Mouse (Mus musculus) midbrain, embryonic 13.5 days (tissue): ENCODE measurements around the gene Tle4. TPM values are rescaled to one million over a fixed set of nuclear protein-coding genes. Genes with fewer than 3 reads are reported as not detected.
A peak's percentile ranks its signal among the peaks of the same experiment; 100 is the strongest.

Source experiments
- ATAC-seq: fragments of 200-750 bp; cut with Nextera tagmentation; 2 replicates; pipeline ENCODE4 v1.8.0; 2017; ENCODE audit warnings: mild to moderate bottlenecking, moderate TSS enrichment, moderate library complexity
- H3K27ac ChIP-seq: fragments of 300-500 bp; sonication (generic); 2 replicates; pipeline ENCODE4 v1.5.1; 2015; ENCODE audit warnings: inconsistent platforms, mild to moderate bottlenecking, moderate library complexity
- H3K27me3 ChIP-seq: fragments of 300-500 bp; sonication (generic); 2 replicates; pipeline ENCODE4 v1.6.1; 2015; ENCODE audit warnings: mild to moderate bottlenecking, inconsistent platforms
- H3K36me3 ChIP-seq: fragments of 300-500 bp; sonication (generic); 2 replicates; pipeline ENCODE4 v1.6.1; 2015; ENCODE audit warnings: mild to moderate bottlenecking, inconsistent platforms
- H3K4me1 ChIP-seq: fragments of 300-500 bp; sonication (generic); replicated peaks from 2 replicates; pipeline ENCODE4 v1.6.1; 2015; ENCODE audit warnings: inconsistent platforms
- H3K4me2 ChIP-seq: fragments of 300-500 bp; sonication (generic); replicated peaks from 2 replicates; pipeline ENCODE4 v1.6.1; 2015; ENCODE audit warnings: moderate library complexity, mild to moderate bottlenecking, inconsistent platforms
- H3K4me3 ChIP-seq: fragments of 300-500 bp; sonication (generic); replicated peaks from 2 replicates; pipeline ENCODE4 v1.5.1; 2015; ENCODE audit warnings: mild to moderate bottlenecking, inconsistent platforms
- H3K9ac ChIP-seq: fragments of 300-500 bp; sonication (generic); replicated peaks from 2 replicates; pipeline ENCODE4 v1.6.1; 2015; ENCODE audit warnings: mild to moderate bottlenecking, inconsistent platforms
- H3K9me3 ChIP-seq: fragments of 300-500 bp; sonication (generic); 2 replicates; pipeline ENCODE4 v1.6.1; 2016; ENCODE audit warnings: mild to moderate bottlenecking, inconsistent platforms
- WGBS: fragments of 180-500 bp; shearing (Covaris S2); methylation state at CpG from one replicate; pipeline ENCODE4 v1.1.7; 2015; 5-methylcytosine and 5-hydroxymethylcytosine counted together
- polyA plus RNA-seq: library from polyadenylated mRNA; unstranded; fragments of >200 nt; fragmentation: Nextera tagmentation; extraction: Ambion mirVana; gene quantifications from 2 replicates; pipeline ENCODE4 v1.2.1, GENCODE M21; 2015

Gene Tle4
- polyA plus RNA-seq, 1 experiment from 2014 or later = 36.1 TPM

DNA sequence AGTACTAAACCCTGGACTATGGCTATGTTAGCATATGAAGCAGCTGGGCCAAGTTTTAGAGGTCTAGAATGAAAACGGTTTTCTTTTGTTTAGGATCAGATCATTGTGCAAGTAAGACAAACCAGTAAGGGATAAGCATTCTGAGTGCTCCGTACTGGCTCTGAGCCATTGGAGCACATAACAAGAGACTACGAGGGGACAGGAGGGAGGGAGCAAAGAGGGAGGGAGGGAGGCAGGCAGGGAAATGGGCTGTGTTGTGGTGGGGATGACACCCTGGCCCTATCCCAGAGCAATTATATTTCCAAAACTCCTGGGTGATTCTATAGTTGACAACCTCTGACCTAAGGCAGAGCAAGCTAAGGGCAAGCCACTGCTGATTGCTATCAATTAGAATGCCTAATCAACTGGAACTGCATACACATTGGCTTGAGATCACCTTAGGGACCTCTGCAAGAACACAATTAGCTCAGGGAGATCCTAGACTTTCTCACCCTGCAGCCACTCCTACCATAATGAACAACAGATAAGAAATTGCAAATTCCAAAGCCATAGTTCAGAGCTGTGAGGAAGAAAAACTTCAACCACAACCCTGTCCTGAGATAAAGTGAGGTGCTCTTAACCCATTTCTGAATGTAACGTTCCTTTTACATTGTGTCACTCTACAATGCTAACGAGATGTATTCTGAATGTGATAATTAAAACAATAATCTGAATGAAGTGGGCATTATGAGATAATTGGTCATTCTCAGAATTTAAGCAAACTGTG is 115.9 kb downstream of the Tle4 start:
- peaks cover 48% of the 10 kb centered on the region for H3K4me1 ChIP-seq
- H3K9ac ChIP-seq = no peak overlapping the region
- no peak overlapping the region for H3K4me3 ChIP-seq
- no peak overlapping the region for H3K4me2 ChIP-seq
- H3K9me3 ChIP-seq = no peaks in the 10 kb centered on the region
- H3K36me3 ChIP-seq = no peaks in the 10 kb centered on the region
- peak; percentile 85 for ATAC-seq
- WGBS = 31% methylated on average over 5 of the region's 5 CpGs
- H3K27ac ChIP-seq = no peak overlapping the region
- 0 out of 2 replicates have a peak, but pooled peaks cover 7% of the 10 kb centered on the region for H3K27me3 ChIP-seq

DNA sequence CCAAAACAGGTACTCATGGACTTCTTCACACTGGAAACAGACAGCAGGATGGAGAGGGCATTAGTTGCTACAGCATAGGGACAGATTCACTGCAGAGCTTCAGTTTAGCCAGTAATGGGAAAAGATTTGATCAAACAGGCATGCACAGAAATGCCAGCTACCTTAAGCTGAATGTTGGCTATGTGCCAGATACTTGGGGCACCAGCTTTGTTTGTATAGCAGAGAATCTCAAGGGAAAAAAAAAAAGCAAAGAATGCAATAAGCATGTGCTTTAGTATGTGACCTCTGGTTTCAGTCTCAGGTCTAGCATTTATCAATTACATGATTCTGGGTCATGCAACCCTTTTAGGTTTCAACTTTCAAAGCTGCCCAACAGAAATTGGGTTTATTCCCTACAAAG is 118.1 kb downstream of the Tle4 start:
- H3K27ac ChIP-seq = no peak overlapping the region
- no peak overlapping the region for H3K4me3 ChIP-seq
- H3K36me3 ChIP-seq = no peaks in the 10 kb centered on the region
- no peak overlapping the region for H3K4me2 ChIP-seq
- no peak for ATAC-seq
- 0 out of 2 replicates have a peak, but pooled peaks cover 7% of the 10 kb centered on the region for H3K27me3 ChIP-seq
- H3K9me3 ChIP-seq = no peaks in the 10 kb centered on the region
- peaks cover 39% of the 10 kb centered on the region for H3K4me1 ChIP-seq
- H3K9ac ChIP-seq = no peak overlapping the region

DNA sequence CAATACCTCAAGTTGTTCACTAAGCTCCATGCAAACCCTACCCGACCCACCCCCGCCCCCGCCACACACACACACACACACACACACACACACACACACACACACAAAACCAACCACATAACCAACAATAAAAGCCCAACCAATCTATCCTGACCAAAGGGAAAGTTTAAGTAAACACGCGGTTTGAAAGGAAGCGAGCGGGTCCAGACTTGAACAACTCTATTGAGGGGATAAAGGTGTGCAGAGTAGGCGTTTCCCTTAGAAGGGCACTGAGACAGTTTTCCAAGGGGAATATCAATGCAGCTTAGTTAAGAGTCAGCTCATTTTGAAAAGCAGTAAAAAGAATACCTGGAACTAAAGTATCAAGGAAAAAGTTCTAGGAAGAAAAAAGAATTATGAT is 128.5 kb downstream of the Tle4 start:
- no peak overlapping the region for H3K4me2 ChIP-seq
- H3K9ac ChIP-seq = no peak overlapping the region
- no peaks in the 10 kb centered on the region for H3K9me3 ChIP-seq
- H3K27ac ChIP-seq = no peak overlapping the region
- no peak overlapping the region for H3K4me3 ChIP-seq
- H3K4me1 ChIP-seq = no peaks in the 10 kb centered on the region
- WGBS = 89% methylated on average over 7 of the region's 8 CpGs
- peaks cover 23% of the 10 kb centered on the region for H3K36me3 ChIP-seq
- ATAC-seq = no peak
- no peaks in the 10 kb centered on the region for H3K27me3 ChIP-seq

DNA sequence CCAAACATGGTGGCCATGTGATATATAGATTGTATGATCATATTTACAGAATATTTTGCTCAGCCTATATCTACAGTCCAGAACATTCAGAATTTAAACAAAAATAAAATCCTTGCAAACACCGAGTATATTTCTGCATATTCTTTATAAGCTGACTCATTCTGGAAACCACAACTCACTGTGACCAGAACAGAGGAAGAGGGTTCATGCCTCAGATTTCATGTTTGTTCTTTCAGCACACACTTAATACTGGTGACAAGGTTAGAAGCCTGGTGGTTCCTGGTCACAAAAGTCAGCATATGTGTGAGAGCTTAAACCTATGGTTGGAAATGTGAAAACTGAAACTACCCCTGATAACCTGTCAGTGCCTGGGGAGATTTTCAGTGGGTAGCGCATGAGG is 129.1 kb downstream of the Tle4 start:
- no peak overlapping the region for H3K4me3 ChIP-seq
- H3K9ac ChIP-seq = no peak overlapping the region
- no peaks in the 10 kb centered on the region for H3K4me1 ChIP-seq
- peaks cover 27% of the 10 kb centered on the region for H3K36me3 ChIP-seq
- no peaks in the 10 kb centered on the region for H3K9me3 ChIP-seq
- WGBS = 90% methylated on average over 2 of the region's 2 CpGs
- no peak overlapping the region for H3K4me2 ChIP-seq
- no peaks in the 10 kb centered on the region for H3K27me3 ChIP-seq
- no peak overlapping the region for H3K27ac ChIP-seq
- ATAC-seq = no peak

DNA sequence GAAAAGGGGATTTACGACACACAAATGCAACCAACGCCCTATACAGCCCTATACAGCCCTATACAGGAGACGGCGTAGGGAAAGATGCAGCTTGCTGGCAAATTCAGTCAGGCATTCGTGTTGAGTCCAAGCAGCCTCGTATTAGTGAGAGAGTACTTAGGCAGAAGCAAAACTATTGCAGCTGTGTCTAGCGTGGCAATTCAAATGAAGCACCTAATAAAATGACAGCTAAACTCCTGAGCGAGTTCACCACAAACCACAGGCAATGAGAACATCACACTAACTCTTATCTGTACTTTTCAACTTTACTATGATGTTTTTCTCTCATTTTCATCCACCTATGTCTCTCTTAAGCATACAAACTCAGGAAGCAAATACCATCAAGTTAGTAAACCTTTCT is 131.8 kb downstream of the Tle4 start:
- H3K9me3 ChIP-seq = no peaks in the 10 kb centered on the region
- H3K4me1 ChIP-seq = no peaks in the 10 kb centered on the region
- no peak for ATAC-seq
- no peak overlapping the region for H3K27ac ChIP-seq
- H3K36me3 ChIP-seq = peaks cover 46% of the 10 kb centered on the region
- no peak overlapping the region for H3K9ac ChIP-seq
- H3K27me3 ChIP-seq = no peaks in the 10 kb centered on the region
- no peak overlapping the region for H3K4me2 ChIP-seq
- no peak overlapping the region for H3K4me3 ChIP-seq
- WGBS = 89% methylated on average over 8 of the region's 8 CpGs

DNA sequence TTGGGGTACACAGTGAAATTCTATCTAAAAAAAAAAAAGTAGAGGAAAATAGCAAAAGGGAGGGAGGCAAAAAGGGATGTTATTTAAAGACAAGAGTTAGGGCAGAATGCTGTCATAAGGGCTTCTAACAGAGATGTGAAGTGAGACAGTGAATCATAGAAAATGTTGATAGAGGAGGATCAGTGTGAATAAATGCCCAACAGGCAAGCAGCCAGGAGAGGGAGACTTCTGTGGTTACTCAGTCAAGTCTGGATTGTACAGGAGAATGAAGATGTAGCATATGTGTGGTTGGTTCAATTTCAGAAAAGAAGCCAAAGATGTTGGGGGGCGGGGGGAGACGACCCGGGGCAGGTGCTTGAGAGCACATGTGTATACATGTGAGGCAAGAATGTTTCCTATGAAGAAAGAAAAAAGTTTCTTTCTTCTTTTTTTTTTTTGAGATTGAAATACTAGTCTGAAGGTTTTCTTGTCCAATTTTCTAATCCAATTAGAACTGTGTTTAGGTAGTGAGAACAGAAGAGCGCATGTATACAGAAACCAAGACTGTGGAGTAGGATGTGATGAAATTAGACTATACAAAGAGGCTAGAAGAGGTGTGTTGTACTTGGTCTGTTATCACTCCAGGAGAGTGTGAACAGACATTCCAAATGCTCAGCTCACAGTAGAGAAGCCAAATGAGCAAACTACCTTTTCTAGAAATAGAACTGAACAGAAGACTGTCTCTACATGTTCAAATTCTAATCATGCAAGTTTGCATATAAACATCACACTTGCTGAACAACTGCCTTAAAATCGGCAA is 134.4 kb downstream of the Tle4 start:
- Histone ChIP-seq H3K9ac (no peak overlapping the region), H3K27ac (no peak overlapping the region), H3K9me3 (no peaks in the 10 kb centered on the region), H3K27me3 (no peaks in the 10 kb centered on the region), H3K36me3 (peaks cover 53% of the 10 kb centered on the region), H3K4me1 (no peaks in the 10 kb centered on the region), H3K4me2 (no peak overlapping the region), H3K4me3 (no peak overlapping the region)
- 95% methylated on average over 5 of the region's 5 CpGs for WGBS
- ATAC-seq = no peak

DNA sequence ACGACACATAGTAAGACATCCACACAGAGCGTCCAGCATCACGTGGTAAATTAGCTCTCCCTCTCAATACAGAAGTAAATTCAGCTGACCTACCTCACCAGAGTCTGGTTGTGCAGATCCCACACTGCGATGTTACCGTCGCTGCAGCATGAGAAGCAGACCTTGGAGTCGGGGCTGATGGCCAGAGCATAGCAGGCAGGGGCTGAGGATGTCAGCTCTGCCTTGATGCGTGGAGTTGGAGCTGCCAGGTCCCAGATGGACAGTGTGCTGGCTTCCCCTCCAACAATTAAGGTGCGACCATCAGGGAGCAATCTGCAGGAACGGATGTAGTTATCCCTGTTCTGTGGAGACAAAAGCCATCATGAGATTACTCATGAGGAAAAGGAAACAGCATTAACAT is 144.4 kb downstream of the Tle4 start:
- no peak overlapping the region for H3K9ac ChIP-seq
- peaks cover 11% of the 10 kb centered on the region; the same call in 1 of the 2 replicates for H3K27me3 ChIP-seq
- 90% methylated on average over 10 of the region's 10 CpGs for WGBS
- no peak overlapping the region for H3K4me2 ChIP-seq
- peaks cover 54% of the 10 kb centered on the region for H3K36me3 ChIP-seq
- no peak for ATAC-seq
- H3K9me3 ChIP-seq = no peaks in the 10 kb centered on the region
- H3K27ac ChIP-seq = no peak overlapping the region
- no peak overlapping the region for H3K4me3 ChIP-seq
- peaks cover 10% of the 10 kb centered on the region for H3K4me1 ChIP-seq

DNA sequence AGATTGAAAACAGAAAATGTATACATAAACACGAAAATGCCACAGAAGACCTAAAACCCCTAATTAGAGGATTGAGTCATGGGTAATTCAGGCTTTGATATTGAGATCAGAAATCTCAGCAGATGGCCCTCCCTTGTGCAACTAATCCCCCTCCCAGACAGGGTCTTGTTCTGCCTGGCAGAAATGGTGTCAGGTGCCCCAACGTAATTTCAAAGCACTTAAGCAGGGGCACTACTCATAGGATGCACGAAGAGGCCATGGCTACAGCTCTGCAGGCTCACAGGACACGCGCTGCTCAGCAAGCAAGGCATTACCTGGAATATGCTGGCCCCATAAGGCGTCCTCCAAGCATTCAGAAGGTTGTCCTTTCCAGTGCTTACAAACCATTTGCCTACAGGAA is 146.5 kb downstream of the Tle4 start:
- Histone ChIP-seq H3K4me2 (no peak overlapping the region), H3K4me1 (peaks cover 13% of the 10 kb centered on the region), H3K36me3 (peaks cover 51% of the 10 kb centered on the region), H3K27me3 (peaks cover 7% of the 10 kb centered on the region; the same call in 1 of the 2 replicates), H3K9ac (no peak overlapping the region), H3K9me3 (no peaks in the 10 kb centered on the region), H3K27ac (no peak overlapping the region), H3K4me3 (no peak overlapping the region)
- 62% methylated on average over 6 of the region's 6 CpGs for WGBS
- ATAC-seq = no peak

DNA sequence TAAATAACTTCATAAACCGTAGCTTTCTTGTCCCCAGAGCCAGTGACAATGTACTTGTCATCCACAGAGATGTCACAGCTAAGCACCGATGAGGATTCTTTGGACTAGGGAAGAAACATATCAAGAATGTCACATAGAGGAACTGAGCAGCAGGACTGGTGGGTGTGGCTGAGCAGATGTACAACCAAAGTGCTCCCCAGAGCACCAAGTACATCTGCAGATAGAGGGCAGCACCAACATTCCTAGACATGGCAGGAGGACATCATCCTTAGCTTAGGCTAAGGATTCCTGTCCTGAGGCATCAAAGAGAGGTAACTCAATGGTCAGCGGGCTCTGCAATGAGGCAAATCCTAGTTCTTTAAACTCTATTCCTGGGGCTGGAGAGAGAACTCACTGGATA is 148.1 kb downstream of the Tle4 start:
- peaks cover 7% of the 10 kb centered on the region; the same call in 1 of the 2 replicates for H3K27me3 ChIP-seq
- no peaks in the 10 kb centered on the region for H3K9me3 ChIP-seq
- H3K4me1 ChIP-seq = peaks cover 13% of the 10 kb centered on the region
- no peak overlapping the region for H3K4me2 ChIP-seq
- H3K9ac ChIP-seq = no peak overlapping the region
- H3K4me3 ChIP-seq = no peak overlapping the region
- no peak overlapping the region for H3K27ac ChIP-seq
- 77% methylated on average over 3 of the region's 3 CpGs for WGBS
- ATAC-seq = no peak
- peaks cover 43% of the 10 kb centered on the region for H3K36me3 ChIP-seq

DNA sequence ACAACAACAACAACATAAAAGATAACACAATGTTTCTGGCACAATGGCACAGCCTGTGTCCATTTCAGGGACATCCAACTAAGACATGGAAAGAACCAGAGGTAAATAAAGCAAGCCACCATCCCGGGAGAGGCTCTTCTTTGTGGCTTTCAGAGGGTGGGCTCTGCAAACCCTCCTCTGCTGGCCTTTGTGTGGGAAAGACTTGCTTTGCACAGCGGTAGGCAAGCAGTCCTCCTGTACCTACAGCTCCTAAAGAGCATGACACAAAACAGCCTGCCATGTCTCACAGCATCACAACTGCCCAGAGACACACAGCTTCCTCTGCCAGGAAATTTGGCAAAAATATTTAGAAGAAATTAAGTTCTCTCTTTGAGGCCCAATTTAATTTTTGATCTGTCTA is 149.3 kb downstream of the Tle4 start:
- WGBS = 27% methylated on average over 2 of the region's 2 CpGs
- ATAC-seq = peak; percentile 49; the same call in 1 of the 2 replicates
- H3K36me3 ChIP-seq = peaks cover 34% of the 10 kb centered on the region

DNA sequence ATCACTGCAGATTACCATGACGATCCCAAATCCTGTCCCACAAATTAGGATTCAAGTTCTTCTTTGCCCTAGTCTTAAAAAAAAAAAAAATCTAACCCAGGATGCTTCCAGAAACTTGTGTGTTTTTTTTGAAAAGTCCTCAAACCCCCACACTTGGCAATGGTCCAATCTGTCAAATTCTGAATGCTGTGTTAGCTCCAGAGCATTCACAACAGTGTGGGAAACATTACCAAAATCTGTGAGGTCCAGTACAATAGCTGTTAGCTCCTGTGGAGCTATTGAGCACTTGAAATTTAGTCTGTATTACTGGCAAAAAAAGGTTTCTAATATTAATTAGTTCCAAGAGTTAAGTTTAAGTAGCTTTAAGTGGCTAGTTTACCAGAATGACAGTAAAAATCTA is 150.4 kb downstream of the Tle4 start:
- 26% methylated on average over 1 of the region's 1 CpGs for WGBS
- H3K4me3 ChIP-seq = no peak overlapping the region
- H3K36me3 ChIP-seq = peaks cover 24% of the 10 kb centered on the region
- H3K9ac ChIP-seq = no peak overlapping the region
- no peaks in the 10 kb centered on the region for H3K9me3 ChIP-seq
- H3K27me3 ChIP-seq = peaks cover 12% of the 10 kb centered on the region; the same call in 1 of the 2 replicates
- H3K27ac ChIP-seq = no peak overlapping the region
- peaks cover 13% of the 10 kb centered on the region for H3K4me1 ChIP-seq
- no peak overlapping the region for H3K4me2 ChIP-seq
- ATAC-seq = 0 out of 2 replicates have a peak, but pooled peaks have one; percentile 62

More for the DNA sequence above, 149.3 kb downstream of the Tle4 start:
- no peak overlapping the region for H3K4me2 ChIP-seq
- H3K9me3 ChIP-seq = no peaks in the 10 kb centered on the region
- no peak overlapping the region for H3K4me3 ChIP-seq
- peaks cover 13% of the 10 kb centered on the region for H3K4me1 ChIP-seq
- no peak overlapping the region for H3K27ac ChIP-seq
- H3K9ac ChIP-seq = no peak overlapping the region
- H3K27me3 ChIP-seq = peaks cover 9% of the 10 kb centered on the region; the same call in 1 of the 2 replicates

DNA sequence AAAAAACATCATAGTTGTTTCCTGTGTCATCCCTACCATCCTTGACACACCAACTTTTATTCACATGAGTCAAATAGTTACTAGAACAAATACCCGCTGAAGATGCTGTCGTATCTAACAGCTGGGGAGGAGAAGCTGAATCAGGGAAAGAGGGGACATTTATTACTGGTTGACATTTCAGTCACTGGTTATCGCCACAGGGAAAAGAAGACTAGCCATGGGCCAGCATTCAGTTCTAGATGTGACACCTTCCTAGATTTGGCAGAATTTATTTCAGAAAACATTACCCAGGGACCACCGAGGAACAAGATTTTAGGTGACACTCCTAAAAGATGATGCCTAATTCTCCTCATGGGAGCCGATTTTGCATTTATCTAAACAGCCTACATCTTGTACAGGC is 156.0 kb downstream of the Tle4 start:
- no peak for ATAC-seq
- peaks cover 3% of the 10 kb centered on the region; the same call in 1 of the 2 replicates for H3K36me3 ChIP-seq
- H3K27me3 ChIP-seq = peaks cover 23% of the 10 kb centered on the region
- no peak overlapping the region for H3K27ac ChIP-seq
- peaks cover 6% of the 10 kb centered on the region for H3K4me1 ChIP-seq
- H3K4me3 ChIP-seq = no peak overlapping the region
- no peak overlapping the region for H3K9ac ChIP-seq
- H3K9me3 ChIP-seq = no peaks in the 10 kb centered on the region
- 90% methylated on average over 5 of the region's 5 CpGs for WGBS
- H3K4me2 ChIP-seq = no peak overlapping the region
